Mouse (Mus musculus) ovary, postnatal 10 days (tissue): Measurements from ENCODE around the gene Pknox2.

ENCODE experiments used
- DNase-seq: peaks from one replicate; pipeline ENCODE4 v3.0.0; 2022; ENCODE audit warnings: low spot score

The Pknox2 gene

DNA sequence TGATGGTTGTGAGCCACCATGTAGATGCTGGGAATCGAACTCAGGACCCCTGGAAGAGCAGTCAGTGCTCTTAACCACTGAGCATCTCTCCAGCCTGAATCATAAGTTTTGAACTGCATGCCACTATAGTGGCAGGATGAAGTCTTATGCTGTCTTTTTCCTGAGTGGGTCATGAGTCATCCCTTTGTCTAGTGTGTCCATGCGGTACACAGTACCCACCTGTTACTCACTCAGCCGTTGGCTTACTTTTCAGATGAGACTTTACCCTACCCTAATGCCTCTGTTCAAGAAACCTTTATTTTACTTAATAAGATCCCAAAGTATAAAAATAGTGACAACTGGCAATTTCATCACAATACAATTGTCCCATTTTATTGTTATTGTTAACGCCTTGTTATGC, 95.5 kb downstream of the Pknox2 start:
- no peak for DNase-seq

DNA sequence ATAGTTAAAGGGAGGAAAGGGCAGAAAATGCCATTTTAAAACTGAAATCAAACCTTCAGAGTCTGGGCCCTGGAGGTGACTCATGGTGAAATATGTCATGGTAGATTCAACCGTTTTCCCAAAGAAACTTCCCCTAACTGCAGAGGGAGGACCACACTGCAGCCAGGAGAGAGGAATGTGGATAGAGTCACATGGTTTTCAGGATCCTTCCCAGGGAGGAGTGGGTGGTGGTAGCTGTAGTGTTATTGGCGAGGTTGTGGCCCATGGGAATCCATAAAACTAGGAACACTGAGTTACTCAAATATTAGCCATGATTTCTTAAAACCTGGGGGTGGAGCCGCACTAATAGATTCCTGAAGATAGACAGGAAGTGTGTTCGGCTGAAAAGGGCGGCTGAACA, 99.7 kb downstream of the Pknox2 start:
- DNase-seq = no peak

DNA sequence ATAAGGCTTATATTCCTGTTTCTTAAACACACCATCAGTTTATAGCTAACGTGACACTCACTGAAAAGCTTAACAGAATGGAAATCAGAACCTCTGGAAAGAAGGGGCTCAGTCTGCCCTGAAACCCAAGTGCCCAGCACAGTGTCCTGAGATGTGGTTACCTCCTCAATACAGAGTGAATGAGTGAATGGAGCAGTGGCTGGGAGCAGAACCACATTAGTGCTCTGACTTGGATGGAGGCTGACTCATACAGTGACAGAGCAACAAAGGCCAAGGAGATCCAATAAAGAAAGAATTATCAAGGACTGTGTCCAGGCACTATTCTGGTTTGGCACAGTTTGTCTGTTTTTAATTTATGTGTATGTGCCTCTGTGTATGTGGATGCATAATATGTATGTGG, 101.3 kb downstream of the Pknox2 start:
- no peak for DNase-seq

DNA sequence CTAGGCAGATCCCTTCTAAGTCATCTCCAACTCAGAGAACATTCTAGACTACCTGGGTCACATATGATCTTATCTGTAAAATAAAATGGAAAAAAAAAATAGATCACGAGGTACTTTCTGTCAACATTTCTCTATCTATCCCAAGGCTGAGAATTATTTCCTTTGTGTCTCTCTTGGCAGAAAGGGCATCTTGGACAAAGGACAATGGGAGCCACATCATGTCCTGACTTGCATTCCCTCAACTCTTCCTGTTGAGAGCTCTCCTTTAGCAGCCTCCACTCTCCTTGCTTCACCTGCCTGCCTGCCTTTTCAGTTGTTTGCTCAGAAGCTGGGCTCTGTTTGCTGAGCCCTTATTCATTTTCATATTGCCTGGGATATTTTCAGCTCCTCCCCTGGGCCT, 103.0 kb downstream of the Pknox2 start:
- DNase-seq = no peak

DNA sequence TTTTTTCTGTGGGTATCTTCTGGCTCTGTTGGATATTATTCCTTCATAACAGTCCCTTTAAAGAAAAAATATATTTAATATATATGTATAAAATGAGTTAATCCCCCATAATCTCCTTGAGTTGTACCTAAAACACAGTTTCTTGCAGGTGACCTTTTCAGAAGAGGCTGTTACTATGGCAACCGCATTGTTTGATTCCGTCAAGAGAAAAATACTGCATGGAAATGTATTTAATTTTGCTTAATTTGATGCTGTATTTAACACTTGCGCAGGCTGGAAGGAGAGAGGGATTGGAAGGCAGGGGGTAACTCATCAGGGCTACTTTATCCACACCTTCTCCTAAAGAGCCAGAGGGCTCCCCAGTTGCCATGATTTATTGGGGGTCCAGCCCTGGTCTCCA, 108.3 kb downstream of the Pknox2 start:
- DNase-seq = no peak

DNA sequence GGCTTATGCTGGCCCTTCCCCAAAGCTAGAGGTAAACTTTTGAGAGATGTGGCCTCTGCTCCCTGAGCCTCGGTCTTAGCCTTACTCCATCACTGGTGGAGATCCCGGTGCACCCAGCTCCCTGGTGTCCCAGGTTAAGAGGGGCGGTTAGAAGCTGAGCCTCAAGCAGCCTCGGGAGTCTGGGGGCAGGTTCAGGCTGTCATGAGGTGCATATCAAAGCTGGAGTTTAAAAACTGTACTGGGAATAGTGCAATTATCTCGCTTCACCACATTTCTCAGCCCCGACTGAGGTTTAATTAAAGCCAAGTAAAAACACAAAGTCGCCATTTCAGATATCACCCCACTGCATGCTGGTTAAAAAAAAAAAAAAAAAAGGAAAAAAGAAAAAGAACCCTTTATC, 108.8 kb downstream of the Pknox2 start:
- DNase-seq = no peak

DNA sequence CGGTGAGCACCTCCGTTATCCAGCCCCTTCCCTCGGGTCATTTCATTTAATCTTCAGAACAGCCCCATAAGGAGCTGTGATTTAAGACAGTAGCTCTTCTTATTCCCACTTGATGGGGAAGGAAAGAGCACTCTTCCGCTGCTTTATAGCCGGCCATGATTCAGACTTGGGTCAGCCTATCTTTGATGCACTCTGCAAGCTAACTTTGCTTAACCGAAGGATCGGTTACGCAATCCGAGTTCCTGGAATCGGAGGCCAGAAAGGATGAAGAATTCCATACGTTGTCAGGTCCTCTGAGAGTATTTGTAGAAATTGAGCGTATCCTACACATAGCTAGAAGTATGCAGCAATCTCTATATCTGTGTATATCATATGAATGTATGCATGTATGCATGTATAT, 109.8 kb downstream of the Pknox2 start:
- no peak for DNase-seq

DNA sequence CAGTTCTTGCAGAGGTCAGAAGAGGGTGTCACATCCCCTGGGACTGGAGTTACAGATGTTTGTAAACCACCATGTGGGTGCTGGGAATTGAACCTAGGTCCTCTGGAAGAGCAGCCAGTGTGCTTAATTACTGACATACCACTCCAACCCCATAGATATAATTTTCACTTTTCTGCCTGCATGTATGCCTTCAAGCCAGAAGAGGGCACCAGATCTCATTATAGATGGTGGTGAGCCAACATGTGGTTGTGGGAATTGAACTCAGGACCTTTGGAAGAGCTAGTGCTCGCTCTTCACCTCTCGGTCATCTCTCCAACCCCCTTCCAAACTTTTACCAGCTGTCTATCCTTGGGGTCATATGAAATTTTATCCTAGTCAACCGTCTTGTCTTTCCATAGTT, 112.0 kb downstream of the Pknox2 start:
- DNase-seq = no peak

DNA sequence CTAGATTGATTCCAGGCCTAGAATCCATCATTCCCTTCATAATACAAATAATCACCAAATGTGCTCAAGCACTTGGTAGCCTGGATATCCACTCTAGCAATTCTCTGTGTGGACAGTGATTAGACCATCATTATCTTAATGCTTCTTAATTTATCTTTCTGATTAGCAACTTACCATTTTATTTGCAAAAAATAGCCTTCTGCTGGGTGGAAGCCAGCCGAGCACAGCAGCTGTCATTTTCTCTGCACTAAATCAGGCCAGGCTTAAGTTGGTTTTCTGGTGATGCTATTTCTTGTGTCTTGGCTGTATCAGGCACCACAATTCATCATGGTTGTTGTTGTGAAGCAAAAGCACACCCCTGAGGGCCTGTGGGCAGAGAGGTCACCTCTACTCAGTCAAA, 112.9 kb downstream of the Pknox2 start:
- DNase-seq = no peak

DNA sequence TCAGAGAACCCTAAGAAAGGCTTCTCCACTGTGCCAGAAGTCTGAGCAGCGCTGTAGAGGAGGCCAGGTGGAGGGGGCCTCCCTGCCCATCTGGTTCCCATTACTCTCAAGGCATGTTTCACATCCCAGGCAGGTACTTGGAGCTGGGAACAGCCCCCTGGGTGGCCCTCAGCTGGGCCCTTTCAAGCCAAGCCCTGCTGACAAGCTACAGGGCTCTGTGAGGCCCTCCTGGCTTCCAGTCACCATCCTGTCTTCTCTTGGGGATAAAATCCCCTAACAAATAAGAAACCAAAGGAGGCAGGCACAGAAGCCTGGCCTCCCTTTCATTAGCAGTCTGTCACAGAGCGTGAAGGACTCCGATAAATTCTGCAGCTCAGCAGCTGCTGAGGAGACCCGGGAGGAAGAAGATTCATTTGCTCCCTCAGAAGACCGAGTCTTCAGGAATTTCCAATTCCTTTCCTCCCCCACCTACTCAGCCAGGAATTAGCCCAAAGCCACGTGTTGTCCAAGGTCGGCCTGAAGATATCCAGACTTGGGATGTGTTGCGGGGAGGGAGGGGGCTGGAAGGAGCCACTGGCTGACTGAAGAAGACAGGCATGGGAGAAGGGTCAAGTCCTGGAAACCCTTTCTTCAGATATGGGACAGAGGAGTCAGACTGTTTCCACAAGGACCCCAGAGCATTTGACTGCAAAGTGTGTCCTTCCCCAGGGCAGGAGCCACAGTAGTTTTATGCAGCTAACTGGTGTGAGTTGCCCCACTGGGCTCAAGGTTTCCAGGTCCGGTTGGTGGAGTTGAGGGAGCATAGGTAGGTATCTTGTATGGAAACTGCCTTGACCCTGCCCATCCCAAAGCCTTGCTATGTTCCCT, 116.6 kb downstream of the Pknox2 start:
- DNase-seq = no peak

DNA sequence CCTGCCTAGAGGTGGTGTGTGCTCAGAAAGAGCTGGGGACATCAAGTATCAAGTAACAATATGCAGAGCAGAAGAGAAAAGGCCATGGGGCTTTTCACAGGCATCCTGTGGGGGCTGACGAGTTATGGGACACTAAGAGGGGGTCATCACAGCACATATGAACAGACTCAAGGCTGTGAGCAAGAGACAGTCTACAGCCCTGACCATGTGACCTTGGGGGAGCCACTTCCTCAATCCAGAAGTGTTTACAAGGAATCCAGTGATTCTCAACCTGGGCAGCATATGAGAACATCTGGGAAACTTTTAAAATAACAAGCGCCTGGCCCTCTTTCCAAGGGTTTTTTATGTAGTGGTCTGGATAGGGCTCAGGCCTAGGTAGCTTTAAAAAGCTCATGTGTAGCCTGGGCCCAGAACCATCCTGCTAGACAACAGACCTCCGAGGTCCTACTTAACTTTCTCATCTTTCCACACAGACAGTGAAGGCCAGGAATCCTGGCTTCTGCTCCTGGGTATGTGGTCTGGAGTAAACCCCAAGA, 117.3 kb downstream of the Pknox2 start:
- no peak for DNase-seq

DNA sequence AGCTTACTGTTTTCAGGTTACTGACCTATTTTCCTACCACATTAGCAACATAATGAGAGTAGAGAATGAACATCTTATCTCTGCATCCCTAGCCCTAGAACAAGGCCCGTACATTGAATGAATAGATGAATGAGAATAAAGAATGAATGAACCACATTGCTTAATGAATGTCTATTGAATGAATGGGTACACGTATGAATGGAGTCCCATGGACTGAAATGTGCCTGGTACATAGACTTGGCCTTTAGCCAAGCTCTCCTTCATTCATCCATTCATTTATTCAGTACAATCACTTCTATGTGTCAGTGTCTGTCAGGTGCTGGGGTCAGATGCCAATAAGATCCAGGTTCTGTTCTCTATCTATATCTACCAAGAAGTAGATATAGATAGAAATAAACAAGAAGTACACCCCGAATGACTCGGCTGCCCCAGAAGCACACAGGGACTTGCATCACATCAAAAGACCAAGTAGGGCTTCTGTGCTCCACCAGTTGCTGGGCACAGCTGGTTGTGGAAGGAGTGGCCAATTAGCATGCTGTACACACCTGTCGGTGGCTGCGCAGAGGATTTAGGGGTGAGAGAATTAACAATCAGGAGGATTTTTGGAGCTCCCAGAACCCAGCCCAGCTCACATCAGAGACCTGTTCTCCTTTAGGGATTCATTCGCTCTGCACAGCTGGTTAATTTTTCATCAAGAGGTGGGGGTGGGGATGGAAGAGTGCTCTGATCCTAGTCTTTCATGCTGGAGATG, 119.2 kb downstream of the Pknox2 start:
- no peak for DNase-seq

DNA sequence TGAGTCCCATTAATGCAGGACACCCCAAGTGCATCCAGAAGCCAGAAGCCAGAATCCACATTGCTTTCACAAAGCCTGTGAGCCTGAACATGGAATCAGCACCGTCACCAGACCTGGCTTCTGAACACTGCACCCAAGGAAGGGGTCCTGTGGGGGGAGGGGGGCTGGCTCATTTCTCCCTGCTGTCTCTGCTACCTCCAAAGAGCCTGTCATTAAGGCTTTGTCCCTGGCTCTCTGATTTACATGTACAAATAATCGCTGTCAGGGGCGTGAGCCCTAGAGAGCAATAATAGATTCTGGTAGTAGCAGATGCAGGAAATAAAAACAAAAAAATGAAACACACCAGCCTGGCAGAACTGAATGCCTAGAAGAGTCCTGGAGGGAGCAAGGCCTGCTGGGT, 121.3 kb downstream of the Pknox2 start:
- DNase-seq = no peak

DNA sequence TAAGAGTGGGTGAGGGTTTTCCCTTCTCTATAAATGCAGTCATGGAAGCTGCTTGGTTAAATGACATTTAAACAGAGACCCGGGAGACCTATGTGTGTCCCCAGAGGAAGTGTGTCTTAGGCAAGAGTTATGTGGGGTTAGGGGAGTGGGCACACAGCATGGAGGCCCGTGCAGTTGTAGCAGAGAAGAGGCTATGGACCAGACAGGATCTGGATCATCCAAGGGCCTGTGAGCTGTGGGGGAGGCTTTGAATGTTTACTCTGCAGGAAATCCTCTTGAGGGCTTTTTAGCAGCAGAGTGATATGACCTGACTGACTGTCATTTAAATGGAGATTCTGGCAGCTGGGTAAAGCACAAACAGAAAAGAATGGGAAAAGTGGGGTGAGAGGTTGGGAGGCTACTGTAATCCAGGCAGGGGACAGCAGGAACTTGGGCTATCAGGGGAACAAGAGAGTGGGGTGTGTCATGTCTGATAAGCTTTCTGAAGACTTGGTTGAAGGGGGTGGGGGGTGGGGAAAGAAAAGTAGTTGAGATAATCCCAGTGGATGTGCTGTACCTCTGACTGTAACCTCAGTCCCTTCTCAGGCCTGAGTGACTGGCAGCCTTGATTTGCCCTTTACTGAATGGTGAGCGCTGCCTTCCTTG, 125.5 kb downstream of the Pknox2 start:
- DNase-seq = no peak

DNA sequence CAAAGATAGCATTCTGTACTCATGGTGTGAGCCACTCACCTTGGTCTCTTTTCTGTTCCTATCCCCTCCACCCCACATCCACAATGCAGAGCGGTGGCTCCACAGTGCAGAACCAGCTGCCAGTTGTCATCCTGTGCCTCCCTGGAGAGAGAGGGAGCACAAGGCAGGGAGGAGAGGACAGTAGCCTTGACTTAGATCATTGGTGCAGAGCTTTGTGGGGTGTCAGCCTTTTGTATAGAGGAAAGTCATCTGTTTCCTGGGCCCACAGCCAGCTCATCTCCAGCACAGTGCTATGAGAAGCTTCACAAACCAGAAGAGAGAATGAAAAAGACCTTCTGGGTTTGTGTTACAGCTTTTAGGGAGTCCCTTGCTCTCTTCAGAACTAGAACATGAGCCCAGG, 129.1 kb downstream of the Pknox2 start:
- no peak for DNase-seq

DNA sequence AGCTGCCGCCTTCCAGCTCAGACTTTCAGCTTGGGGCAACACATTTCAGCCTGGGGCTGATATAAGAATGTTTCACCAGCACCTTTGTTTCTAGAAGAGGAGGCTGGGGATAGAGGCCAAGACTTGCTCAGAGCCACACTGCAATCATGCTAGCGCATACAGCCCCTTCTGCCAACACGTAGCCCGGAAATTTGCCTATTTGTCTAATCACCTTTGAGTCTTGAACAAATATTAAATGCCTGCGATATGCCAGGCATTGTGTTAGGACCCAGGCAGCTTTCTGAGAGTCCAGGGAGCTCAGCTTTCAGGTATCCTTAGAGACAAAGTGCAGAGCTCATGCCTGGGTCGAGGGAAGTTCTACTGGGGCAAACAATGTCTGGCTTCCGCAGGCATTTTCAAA, 130.0 kb downstream of the Pknox2 start:
- no peak for DNase-seq

DNA sequence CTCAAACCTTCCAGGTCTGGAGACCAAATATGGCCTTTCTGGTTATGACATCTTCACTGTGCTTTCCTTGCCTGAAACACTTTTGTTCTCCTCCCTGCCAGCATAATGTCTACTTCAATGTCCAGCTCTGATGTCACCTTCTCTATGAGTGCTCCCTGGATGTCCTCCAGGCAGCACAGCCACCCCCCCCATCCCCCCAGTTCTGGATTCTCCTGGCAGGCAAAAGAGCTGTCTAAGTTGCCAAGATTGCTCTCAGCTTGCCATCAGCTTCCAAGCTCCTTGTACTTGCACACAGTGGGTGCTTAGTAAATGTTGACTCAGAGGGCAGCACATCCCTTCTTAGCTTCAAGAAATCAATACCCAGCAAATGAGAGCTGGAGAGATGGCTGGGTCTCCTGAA, 131.0 kb downstream of the Pknox2 start:
- no peak for DNase-seq

DNA sequence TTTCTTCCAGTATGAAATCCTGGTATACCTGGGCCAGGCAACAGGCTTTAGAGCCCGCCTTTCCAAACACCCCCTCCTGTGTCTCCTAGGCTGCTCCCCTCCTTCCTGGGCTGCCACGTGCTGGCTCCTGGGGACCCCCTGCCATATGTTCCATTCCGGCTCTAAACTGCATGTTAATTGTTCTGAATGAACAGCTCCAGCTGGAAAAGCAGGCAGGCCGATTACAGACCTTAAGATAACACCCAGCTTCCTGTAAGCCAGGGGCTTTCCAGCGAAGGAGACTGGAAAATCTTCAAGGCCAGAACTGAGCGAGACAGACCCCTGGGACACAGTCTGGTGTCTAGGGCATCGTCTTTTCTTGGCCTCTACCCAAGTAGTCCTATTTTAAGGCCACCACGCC, 133.6 kb downstream of the Pknox2 start:
- DNase-seq = no peak

DNA sequence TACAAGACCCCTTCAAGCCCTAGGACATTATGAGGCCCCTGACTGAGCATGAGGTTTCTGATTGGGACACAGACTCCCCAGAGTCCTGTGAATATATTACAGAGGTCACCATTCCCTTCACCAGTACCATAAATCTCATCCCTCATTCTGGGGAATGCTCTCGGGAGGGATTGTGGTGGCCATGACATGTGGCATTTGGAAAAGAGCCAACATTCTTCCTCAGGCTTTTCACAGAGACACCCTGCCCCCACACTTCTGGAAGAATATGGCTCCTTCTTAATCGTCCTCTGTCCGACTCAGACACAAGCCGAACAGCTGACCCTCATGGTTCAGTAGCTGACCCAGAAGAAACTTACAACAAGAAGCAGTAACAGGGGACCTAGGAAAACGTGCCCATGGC, 139.1 kb downstream of the Pknox2 start:
- DNase-seq = no peak

DNA sequence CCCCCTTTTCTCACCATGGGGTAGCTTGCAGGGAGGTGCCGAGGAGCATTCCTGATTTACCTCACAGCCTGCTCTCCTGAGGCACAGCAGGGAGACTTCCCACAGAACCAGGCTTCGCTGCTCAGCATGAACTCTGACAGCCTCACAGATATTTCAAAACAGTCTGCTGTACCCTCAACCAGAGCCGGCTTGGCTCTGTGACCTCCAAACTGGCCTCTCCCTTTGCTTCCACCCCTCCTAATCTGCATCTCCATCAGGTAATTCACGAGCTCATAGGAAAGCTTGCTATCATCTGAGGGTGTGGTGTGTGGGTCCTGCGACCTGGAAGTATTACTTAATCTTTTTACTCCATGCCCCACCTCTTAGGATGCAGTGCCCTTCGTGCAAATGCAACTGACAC, 142.5 kb downstream of the Pknox2 start:
- no peak for DNase-seq

DNA sequence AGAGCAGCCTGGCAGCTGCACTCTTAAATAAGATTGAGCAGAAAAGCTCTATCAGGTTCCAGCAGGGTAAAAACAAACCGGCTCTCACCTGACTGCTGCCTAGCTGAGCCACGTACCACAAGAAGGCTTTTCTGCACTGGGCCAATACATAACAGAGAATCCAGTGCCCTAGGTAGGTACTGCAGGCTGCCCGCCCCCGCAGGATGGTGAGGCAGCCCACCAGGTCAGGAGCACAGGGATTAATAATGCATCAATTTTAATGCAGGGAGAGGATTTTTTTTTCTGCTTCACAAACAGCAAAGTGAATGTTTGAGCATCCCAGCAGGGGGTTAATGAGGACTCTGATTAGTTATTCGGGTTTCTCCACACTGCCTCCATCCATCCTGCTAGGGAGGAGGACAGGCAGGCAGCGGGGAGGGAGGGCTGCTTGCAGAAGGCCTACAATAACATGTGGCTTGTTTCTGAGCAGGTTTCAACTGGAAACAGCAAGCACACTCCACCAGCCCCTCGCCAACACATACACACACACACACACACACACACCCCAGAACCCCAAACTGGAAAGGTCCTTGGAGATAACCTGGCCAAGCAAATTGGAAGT, 145.2 kb downstream of the Pknox2 start:
- DNase-seq = no peak

DNA sequence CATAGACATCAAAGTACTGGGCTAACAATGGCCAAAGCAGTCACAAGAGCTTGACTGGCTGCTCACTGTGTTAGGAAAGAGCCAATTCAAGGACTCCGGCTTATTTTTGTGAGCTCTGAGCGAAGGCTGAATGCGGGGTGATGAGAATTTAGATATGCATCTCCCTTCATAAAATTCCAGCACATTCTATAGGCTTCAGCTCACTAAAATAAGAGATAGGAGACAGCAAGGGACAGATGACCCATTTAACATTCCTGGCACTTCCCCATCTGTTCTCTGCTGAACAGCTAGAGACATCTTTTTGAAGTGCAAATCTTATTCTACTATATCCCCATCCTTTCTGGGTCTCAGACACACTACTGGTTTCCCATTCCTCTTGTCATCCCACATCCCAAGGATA, 147.8 kb downstream of the Pknox2 start:
- DNase-seq = no peak
